Mouse (Mus musculus): Measurements from ENCODE around the gene Gm10945.

Gm10945 gene

GRCm38 (mm10) chr10:6761287-6761811 lies at the start of gene Gm10945:
Gene Gm10945, minus strand, starts transcription at chr10:6761761.
- in situ Hi-C loops (cut with MboI), result no loop called here

- in situ Hi-C loops (cut with MboI), result no loop called here
These were observed 28.7 kb upstream of the Gm10945 start for GRCm38 (mm10) chr10:6790226-6790625.

- in situ Hi-C loops (cut with MboI), result no loop called here
These were observed 27.1 kb upstream of the Gm10945 start for GRCm38 (mm10) chr10:6788517-6789237.

GRCm38 (mm10) chr10:6758206-6758605 lies 3.4 kb downstream of the Gm10945 start, which contains the start of gene Oprm1:
Gene Oprm1, plus strand, starts transcription at chr10:6758506.
- in situ Hi-C loops (cut with MboI), result no loop called here

GRCm38 (mm10) chr10:6753375-6753774 lies 8.2 kb downstream of the Gm10945 start:
- in situ Hi-C loops (cut with MboI), result no loop called here

GRCm38 (mm10) chr10:6728469-6728868 lies 33.1 kb downstream of the Gm10945 start:
- in situ Hi-C loops (cut with MboI), result no loop called here

- in situ Hi-C loops (cut with MboI), result no loop called here
These were observed 37.8 kb downstream of the Gm10945 start for GRCm38 (mm10) chr10:6723765-6724164.

GRCm38 (mm10) chr10:6717181-6717948 lies 44.2 kb downstream of the Gm10945 start:
- in situ Hi-C loops (cut with MboI), result no loop called here

- in situ Hi-C loops (cut with MboI), result no loop called here
These were observed 56.2 kb downstream of the Gm10945 start for GRCm38 (mm10) chr10:6705226-6705885.

GRCm38 (mm10) chr10:6694218-6694850 lies 67.2 kb downstream of the Gm10945 start:
- in situ Hi-C loops (cut with MboI), result no loop called here
